Mouse (Mus musculus) hindbrain, embryonic 11.5 days (tissue): ENCODE results near the gene Pola2. TPM values are rescaled to one million over a fixed set of nuclear protein-coding genes. Genes with fewer than 3 reads are reported as not detected.

Source experiments
- ATAC-seq: fragments of 200-750 bp; cut with Nextera tagmentation; 2 replicates; pipeline ENCODE4 v1.8.0; 2017; ENCODE audit warnings: mild to moderate bottlenecking, moderate TSS enrichment, moderate library complexity; ENCODE audit not compliant: low FRiP score
- DNase-seq: peaks from one replicate; pipeline ENCODE4 v3.0.0-alpha.2; 2015; ENCODE audit warnings: low spot score
- H3K27ac ChIP-seq: fragments of 300-500 bp; sonication (generic); 2 replicates; pipeline ENCODE4 v1.5.1; 2014; ENCODE audit warnings: mild to moderate bottlenecking, low read depth, low read length
- H3K27me3 ChIP-seq: fragments of 300-500 bp; sonication (generic); 2 replicates; pipeline ENCODE4 v1.6.1; 2014; ENCODE audit warnings: mild to moderate bottlenecking, low read length, moderate library complexity, mixed read lengths; ENCODE audit not compliant: control insufficient read depth, insufficient read depth
- H3K36me3 ChIP-seq: fragments of 300-500 bp; sonication (generic); 2 replicates; pipeline ENCODE4 v1.6.1; 2014; ENCODE audit warnings: mild to moderate bottlenecking, low read length, moderate library complexity, mixed read lengths; ENCODE audit not compliant: control insufficient read depth, insufficient read depth
- H3K4me1 ChIP-seq: fragments of 300-500 bp; sonication (generic); replicated peaks from 2 replicates; pipeline ENCODE4 v1.6.1; 2014; ENCODE audit warnings: low read length, mixed read lengths; ENCODE audit not compliant: control insufficient read depth, insufficient read depth
- H3K4me2 ChIP-seq: fragments of 300-500 bp; sonication (generic); replicated peaks from 2 replicates; pipeline ENCODE4 v1.6.1; 2014; ENCODE audit warnings: mild to moderate bottlenecking, low read depth, low read length
- H3K4me3 ChIP-seq: fragments of 300-500 bp; sonication (generic); 2 replicates; pipeline ENCODE4 v1.5.1; 2014; ENCODE audit warnings: low read depth, low read length
- H3K9ac ChIP-seq: fragments of 300-500 bp; sonication (generic); 2 replicates; pipeline ENCODE4 v1.6.1; 2014; ENCODE audit warnings: low read depth, low read length
- H3K9me3 ChIP-seq: fragments of 300-500 bp; sonication (generic); 2 replicates; pipeline ENCODE4 v1.6.1; 2016; ENCODE audit warnings: low read length; ENCODE audit not compliant: control insufficient read depth
- WGBS: fragments of 180-500 bp; shearing (Covaris S2); extraction: QIAGEN DNeasy Blood & Tissue Kit; methylation state at CpG from one replicate; pipeline ENCODE4 v1.1.7; 2014; 5-methylcytosine and 5-hydroxymethylcytosine counted together
- polyA plus RNA-seq: library from polyadenylated mRNA; unstranded; fragments of >200 nt; fragmentation: Nextera tagmentation; extraction: Ambion mirVana; gene quantifications from 2 replicates; pipeline ENCODE4 v1.2.1, GENCODE M21; 2014

Pola2 gene
- polyA plus RNA-seq, 1 experiment from 2014 or later = 67.7 TPM

DNA sequence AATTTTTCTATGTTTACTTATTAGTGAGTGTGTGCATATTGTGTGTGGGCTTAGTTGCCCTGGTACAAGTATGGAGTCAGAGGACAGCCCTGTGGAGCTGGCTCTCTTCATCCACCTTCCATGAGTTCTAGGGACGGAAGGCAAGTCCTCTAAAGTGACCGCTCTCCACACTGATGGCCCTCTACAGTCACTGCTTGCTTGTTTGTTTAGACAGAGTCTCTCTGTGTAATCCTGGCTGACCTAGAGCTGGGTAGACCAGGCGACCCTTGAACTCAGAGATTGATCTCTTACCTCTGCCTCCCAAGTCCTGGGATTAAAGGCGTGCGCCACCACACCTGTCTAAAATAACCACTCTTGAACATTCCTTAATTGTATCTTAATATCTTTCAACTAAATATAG lies 6.6 kb downstream of the Pola2 start:
- no peak for DNase-seq
- no peaks in the 10 kb centered on the region for H3K36me3 ChIP-seq
- H3K4me2 ChIP-seq = no peak overlapping the region

DNA sequence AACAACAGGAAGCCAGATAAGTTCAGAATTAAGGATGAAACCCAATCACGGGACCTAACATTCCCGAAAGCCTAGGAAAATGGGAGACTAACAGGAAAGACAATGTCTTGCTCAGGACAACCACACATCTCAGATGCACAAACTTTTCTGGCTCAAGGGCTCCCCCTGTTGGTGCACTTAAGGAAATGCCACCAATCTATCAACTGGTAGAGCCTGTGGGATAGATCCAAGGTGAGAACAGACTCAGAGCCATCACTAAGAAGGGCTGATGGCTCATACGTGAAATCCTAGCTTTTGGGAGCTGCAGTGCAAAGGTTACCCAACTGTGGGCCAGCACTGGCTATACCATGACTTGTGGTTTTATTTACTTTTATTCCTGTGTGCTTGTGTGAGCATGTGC lies 7.3 kb downstream of the Pola2 start:
- H3K36me3 ChIP-seq = no peaks in the 10 kb centered on the region
- WGBS = 36% methylated on average over 3 of the region's 3 CpGs

More for the DNA sequence above, 6.6 kb downstream of the Pola2 start:
- Histone ChIP-seq H3K9ac (no peak overlapping the region), H3K27me3 (no peaks in the 10 kb centered on the region), H3K9me3 (no peaks in the 10 kb centered on the region), H3K27ac (no peak overlapping the region), H3K4me3 (no peak overlapping the region), H3K4me1 (0 out of 2 replicates have a peak, but pooled peaks cover under 1% of the 10 kb centered on the region)
- no peak for ATAC-seq
- 91% methylated on average over 5 of the region's 5 CpGs for WGBS

DNA sequence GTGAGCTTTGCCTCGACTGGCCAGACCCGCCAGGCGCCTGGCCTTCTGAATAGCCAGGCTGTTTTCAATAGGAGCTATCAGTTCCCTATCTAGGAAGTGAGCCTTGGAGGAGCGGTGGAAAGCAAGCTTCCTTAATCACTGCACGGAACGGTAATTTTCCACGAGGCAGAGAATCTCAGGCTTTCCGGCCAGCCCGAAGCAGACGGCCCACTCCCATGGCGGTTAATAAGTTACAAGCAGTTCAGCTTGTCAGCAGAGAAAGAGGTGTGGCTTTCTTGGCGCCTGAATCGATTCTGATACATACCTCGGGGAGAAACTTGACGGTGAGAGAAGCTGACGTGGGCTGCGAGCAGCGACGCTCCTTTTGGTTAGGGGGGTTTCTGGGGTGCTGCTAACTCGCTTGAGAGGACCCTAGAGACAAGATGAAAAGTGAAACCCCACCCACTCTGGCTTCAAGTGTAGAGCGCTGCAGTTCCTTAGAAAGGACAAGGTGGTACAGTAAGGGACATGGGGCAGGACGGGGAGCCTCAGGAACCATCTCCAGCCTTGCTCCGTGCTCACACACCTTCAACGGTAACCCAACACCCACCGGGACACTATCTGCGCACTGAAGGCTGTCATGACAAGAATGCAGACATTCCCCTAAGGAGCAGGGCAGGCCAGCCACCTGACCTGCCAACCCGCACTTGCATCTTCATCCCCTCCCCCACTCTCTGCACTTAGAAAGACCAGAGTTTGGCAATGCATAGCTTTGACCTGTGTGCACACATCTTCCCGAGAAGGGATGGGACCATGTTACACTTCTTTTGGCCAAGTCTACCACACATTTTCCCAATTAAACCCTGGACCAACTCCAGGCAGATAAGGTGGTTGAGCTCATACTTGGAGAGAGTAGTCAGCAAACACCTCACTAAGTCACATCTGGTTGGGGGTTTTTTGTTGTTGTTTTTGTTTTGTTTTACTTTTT lies 8.0 kb downstream of the Pola2 start:
- H3K36me3 ChIP-seq = no peaks in the 10 kb centered on the region

More for the DNA sequence above, 7.3 kb downstream of the Pola2 start:
- H3K27ac ChIP-seq = no peak overlapping the region
- peak; percentile 81 for DNase-seq
- H3K9me3 ChIP-seq = no peaks in the 10 kb centered on the region
- H3K4me1 ChIP-seq = no peaks in the 10 kb centered on the region
- no peaks in the 10 kb centered on the region for H3K27me3 ChIP-seq
- H3K9ac ChIP-seq = no peak overlapping the region
- H3K4me3 ChIP-seq = no peak overlapping the region
- no peak overlapping the region for H3K4me2 ChIP-seq
- no peak for ATAC-seq

DNA sequence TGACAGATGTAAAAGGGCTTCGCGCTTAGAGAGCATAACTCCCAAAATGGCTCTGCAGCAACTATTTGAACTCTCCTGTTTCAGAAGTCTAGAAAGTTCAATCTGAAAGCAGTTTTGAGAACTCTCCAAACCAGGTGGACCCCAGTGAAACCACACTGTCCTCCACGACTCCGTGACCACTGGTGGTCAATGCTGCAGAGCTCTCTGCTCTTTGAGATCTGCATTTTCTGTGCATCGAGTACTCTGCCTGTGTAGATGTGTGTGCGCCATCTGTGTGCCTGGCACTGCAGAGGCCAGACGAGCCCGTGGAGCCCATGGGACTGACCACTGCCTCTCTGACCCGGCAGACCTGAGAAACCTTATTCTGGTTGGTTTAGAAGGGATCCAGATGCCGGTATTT lies 9.1 kb downstream of the Pola2 start:
- H3K27ac ChIP-seq = no peak overlapping the region
- WGBS = 89% methylated on average over 10 of the region's 10 CpGs
- DNase-seq = no peak
- no peaks in the 10 kb centered on the region for H3K36me3 ChIP-seq
- no peaks in the 10 kb centered on the region for H3K27me3 ChIP-seq
- H3K9me3 ChIP-seq = no peaks in the 10 kb centered on the region
- H3K9ac ChIP-seq = no peak overlapping the region
- H3K4me3 ChIP-seq = no peak overlapping the region
- ATAC-seq = no peak
- no peaks in the 10 kb centered on the region for H3K4me1 ChIP-seq
- no peak overlapping the region for H3K4me2 ChIP-seq

More for the DNA sequence above, 8.0 kb downstream of the Pola2 start:
- Histone ChIP-seq H3K4me1 (no peaks in the 10 kb centered on the region), H3K4me2 (no peak overlapping the region), H3K27ac (no peak overlapping the region), H3K9me3 (no peaks in the 10 kb centered on the region), H3K4me3 (no peak overlapping the region), H3K27me3 (no peaks in the 10 kb centered on the region), H3K9ac (no peak overlapping the region)
- 81% methylated on average over 28 of the region's 28 CpGs for WGBS
- DNase-seq = no peak
- ATAC-seq = no peak

DNA sequence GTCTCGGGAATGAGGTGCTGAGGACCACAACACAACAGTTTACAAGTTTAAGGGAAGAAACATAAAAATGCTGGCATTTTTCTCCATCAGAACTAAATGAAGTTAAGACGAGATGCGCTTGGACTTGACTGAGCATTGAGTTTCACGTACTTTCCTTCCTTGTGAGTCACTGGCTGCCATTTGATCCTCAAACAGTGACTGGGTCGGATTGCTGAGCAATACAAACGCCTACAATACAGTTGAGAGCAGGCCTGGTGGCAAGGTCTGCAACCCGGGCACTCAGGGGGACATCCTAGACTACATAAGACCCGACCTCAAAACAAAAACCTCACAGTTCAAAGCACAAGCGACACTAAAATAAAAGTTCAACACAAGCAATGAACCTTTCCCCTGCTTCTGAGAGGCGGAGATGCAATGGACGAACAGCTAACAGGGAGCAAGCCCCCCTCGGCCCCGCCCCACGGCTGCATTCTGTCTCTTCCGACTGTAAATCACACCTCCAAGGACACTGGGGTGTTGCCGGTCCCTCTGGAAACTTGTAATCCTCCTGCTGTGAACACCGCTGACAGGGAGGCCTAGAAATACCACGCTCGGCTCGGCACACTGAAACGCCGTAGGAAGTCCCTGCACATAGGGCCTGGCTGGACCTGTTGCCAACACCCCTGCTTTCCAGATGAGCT lies 9.8 kb downstream of the Pola2 start:
- no peak for ATAC-seq
- no peak overlapping the region for H3K27ac ChIP-seq
- WGBS = 86% methylated on average over 22 of the region's 22 CpGs
- DNase-seq = no peak
- no peaks in the 10 kb centered on the region for H3K9me3 ChIP-seq
- H3K9ac ChIP-seq = no peak overlapping the region
- H3K4me1 ChIP-seq = no peaks in the 10 kb centered on the region
- no peak overlapping the region for H3K4me2 ChIP-seq
- no peak overlapping the region for H3K4me3 ChIP-seq
- H3K36me3 ChIP-seq = no peaks in the 10 kb centered on the region
- H3K27me3 ChIP-seq = no peaks in the 10 kb centered on the region

DNA sequence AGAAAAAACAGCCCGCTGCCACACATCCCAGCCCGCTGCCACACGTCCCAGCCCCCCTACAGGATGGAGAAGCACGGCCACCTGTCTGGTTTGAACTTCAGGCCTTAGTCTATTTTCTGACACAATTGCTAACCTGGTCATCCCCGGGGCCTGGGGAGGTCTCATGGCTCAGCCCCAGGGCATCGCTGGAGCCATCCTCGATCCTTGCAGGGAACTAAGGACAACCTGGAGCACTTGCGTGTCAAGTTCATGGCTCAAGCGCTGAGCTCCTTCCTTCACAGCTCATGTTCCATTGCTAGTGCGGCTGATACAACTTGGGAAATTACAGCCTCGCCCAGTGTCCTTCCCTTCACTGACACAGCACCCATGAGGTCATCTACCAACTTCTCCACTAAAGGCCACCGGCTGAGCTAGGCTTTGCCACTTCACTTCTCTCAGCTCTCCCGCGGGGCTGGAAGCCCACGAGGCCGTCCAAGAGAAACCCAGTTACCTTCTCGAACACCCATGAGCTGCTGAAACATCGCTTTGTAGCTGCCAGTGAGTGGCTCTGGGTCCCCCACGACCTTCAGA lies 10.7 kb downstream of the Pola2 start:
- DNase-seq = no peak
- Histone ChIP-seq H3K4me1 (no peaks in the 10 kb centered on the region), H3K4me2 (no peak overlapping the region), H3K27me3 (no peaks in the 10 kb centered on the region), H3K9ac (no peak overlapping the region), H3K36me3 (no peaks in the 10 kb centered on the region), H3K9me3 (no peaks in the 10 kb centered on the region), H3K4me3 (no peak overlapping the region), H3K27ac (no peak overlapping the region)
- ATAC-seq = no peak
- 95% methylated on average over 19 of the region's 19 CpGs for WGBS

DNA sequence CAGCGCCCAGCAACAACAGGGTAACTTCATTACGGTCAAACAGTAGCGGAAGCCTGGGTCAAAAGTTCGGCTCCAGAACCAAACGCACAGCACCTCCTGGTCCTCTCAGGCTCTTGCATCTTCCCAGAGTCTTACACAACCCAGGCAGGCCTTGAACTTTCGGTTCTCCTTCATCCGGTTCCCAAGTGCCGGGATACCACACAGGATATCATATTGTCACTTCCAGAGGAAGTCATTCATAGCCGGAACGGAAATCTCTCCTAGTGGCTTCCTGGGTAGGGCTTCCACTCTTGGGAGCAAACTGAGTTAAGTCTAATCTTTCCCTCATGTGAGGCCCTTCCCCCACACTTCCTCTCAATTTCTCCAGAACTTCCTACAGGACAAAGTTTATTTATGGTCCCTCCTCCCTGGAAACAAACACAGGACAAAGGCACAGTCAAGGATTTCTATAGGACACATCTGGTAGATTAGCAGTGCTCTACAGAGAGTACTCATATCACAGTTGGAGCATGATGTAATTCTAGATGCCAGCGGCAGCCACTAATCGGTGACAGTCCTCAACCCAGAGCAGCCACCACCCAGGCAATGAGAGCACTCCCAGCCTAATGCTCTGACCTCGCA lies 11.8 kb downstream of the Pola2 start:
- Histone ChIP-seq H3K4me2 (no peak overlapping the region), H3K27me3 (no peaks in the 10 kb centered on the region), H3K9me3 (no peaks in the 10 kb centered on the region), H3K36me3 (no peaks in the 10 kb centered on the region), H3K4me3 (no peak overlapping the region), H3K4me1 (no peaks in the 10 kb centered on the region), H3K9ac (no peak overlapping the region), H3K27ac (no peak overlapping the region)
- no peak for ATAC-seq
- DNase-seq = no peak
- 85% methylated on average over 13 of the region's 13 CpGs for WGBS

DNA sequence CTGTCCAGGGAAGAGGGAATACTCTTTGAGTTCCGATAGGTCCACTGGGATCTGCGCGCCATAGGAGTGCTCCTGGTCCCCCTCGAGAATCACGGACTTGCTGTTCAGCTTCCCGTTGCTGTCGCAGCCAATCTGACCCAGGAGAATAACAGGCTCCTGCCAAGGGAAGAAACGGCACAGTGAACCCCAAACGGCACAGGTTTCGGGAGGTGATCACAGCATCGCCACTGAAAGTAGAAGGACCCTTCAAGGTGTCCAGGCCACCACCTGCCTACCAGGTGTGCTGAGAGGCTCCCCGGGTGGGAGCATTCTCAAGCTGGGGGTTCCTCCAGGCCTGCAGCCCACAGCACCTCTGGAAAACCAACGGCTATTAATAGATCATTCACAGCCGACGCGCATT lies 12.4 kb downstream of the Pola2 start:
- no peaks in the 10 kb centered on the region for H3K27me3 ChIP-seq
- H3K27ac ChIP-seq = no peak overlapping the region
- H3K4me2 ChIP-seq = no peak overlapping the region
- no peak overlapping the region for H3K9ac ChIP-seq
- no peaks in the 10 kb centered on the region for H3K4me1 ChIP-seq
- H3K9me3 ChIP-seq = no peaks in the 10 kb centered on the region
- no peak for DNase-seq
- no peak for ATAC-seq
- no peaks in the 10 kb centered on the region for H3K36me3 ChIP-seq
- 92% methylated on average over 16 of the region's 16 CpGs for WGBS
- H3K4me3 ChIP-seq = no peak overlapping the region
